ENCODE assay signal across 10 mouse cellular contexts in genomic region chr6:101593782-101594641, GRCm38 (mm10).
DNase-seq lines count a peak whose midpoint lies in the region; ATAC-seq and TF ChIP-seq lines count a peak whose summit lies in the region.
"Had no signal": no experiment of that assay in that cellular context is flagged by ENCODE, and none has a peak within 500 bp of the region (broad histone marks: within the 10 kb centered on the region; RNA-seq: fewer than 3 reads in every experiment).

No protein-coding gene starts in this region.

- no peak for ATAC-seq in hindbrain, postnatal 0 days
- ATAC-seq in hindbrain, embryonic 16.5 days: no peak
- peak; percentile 80 for ATAC-seq in intestine, embryonic 16.5 days

- H3K4me3 ChIP-seq in hindbrain, postnatal 0 days (ENCODE audit: low read length): no peak overlapping the region
- H3K4me3 ChIP-seq in hindbrain, embryonic 16.5 days (ENCODE audit: low read length): no peak overlapping the region
- no peak overlapping the region for H3K4me3 ChIP-seq in intestine, embryonic 16.5 days (ENCODE audit: low read length)
- H3K4me3 ChIP-seq: hindbrain, embryonic 10.5 days had no signal

- H3K9ac ChIP-seq in hindbrain, postnatal 0 days (replicated peaks; ENCODE audit: low read length): no peak overlapping the region
- no peak overlapping the region for H3K9ac ChIP-seq in hindbrain, embryonic 16.5 days (ENCODE audit: low read depth, low read length)
- H3K9ac ChIP-seq in intestine, embryonic 16.5 days (ENCODE audit: low read depth, low read length): no peak overlapping the region
- H3K9ac ChIP-seq: liver, embryonic 14.5 days had no signal

- DNase-seq in hindbrain, postnatal 0 days (ENCODE audit: low spot score): peak; percentile 32
- peak; percentile 54 for DNase-seq in right cerebral cortex, adult 18-20 months
- DNase-seq in right cerebral cortex, postnatal 14 days: no peak
- peak; percentile 30 for DNase-seq in lung, postnatal 25 days (ENCODE audit: low spot score)
- DNase-seq in cerebellum, adult 18-20 months: no peak
- no peak for DNase-seq in MN1 (ENCODE audit: low spot score)

- H3K4me2 ChIP-seq in hindbrain, postnatal 0 days (ENCODE audit: low read depth, low read length): no peak overlapping the region
- H3K4me2 ChIP-seq in hindbrain, embryonic 16.5 days (ENCODE audit: low read length): no peak overlapping the region
- H3K4me2 ChIP-seq in intestine, embryonic 16.5 days (ENCODE audit: low read depth, low read length): no peak overlapping the region

- no peaks in the 10 kb centered on the region for H3K4me1 ChIP-seq in hindbrain, postnatal 0 days (ENCODE audit: insufficient read depth, low read length)
- H3K4me1 ChIP-seq in hindbrain, embryonic 16.5 days (ENCODE audit: control insufficient read depth, insufficient read depth, low read depth, low read length): no peaks in the 10 kb centered on the region
- no peaks in the 10 kb centered on the region for H3K4me1 ChIP-seq in intestine, embryonic 16.5 days (ENCODE audit: control insufficient read depth, insufficient read depth, low read length)
- H3K4me1 ChIP-seq: hindbrain, embryonic 10.5 days had no signal

- no peak overlapping the region for H3K27ac ChIP-seq in hindbrain, postnatal 0 days
- no peak overlapping the region for H3K27ac ChIP-seq in hindbrain, embryonic 16.5 days (ENCODE audit: low read depth, low read length)
- no peak overlapping the region; the same call in 1 of the 2 replicates for H3K27ac ChIP-seq in intestine, embryonic 16.5 days (ENCODE audit: low read length)
- H3K27ac ChIP-seq: hindbrain, embryonic 10.5 days; liver, embryonic 14.5 days had no signal

- 66% methylated on average over 12 of the region's 12 CpGs for WGBS in hindbrain, postnatal 0 days
- WGBS in hindbrain, embryonic 16.5 days: 64% methylated on average over 12 of the region's 12 CpGs
- 54% methylated on average over 12 of the region's 12 CpGs for WGBS in intestine, embryonic 16.5 days

- no peaks in the 10 kb centered on the region for H3K9me3 ChIP-seq in hindbrain, postnatal 0 days (ENCODE audit: low read length)
- H3K9me3 ChIP-seq in hindbrain, embryonic 16.5 days (ENCODE audit: control insufficient read depth, low read length): 0 out of 2 replicates have a peak, but pooled peaks cover 2% of the 10 kb centered on the region
- no peaks in the 10 kb centered on the region for H3K9me3 ChIP-seq in intestine, embryonic 16.5 days (ENCODE audit: control insufficient read depth, low read length)
- H3K9me3 ChIP-seq: hindbrain, embryonic 10.5 days had no signal

- no peaks in the 10 kb centered on the region for H3K36me3 ChIP-seq in hindbrain, postnatal 0 days (ENCODE audit: insufficient read depth, low read length)
- no peaks in the 10 kb centered on the region for H3K36me3 ChIP-seq in hindbrain, embryonic 16.5 days (ENCODE audit: control insufficient read depth, insufficient read depth, low read length)
- H3K36me3 ChIP-seq in intestine, embryonic 16.5 days (ENCODE audit: control insufficient read depth, insufficient read depth, low read length): no peaks in the 10 kb centered on the region
- H3K36me3 ChIP-seq: hindbrain, embryonic 10.5 days had no signal

- H3K27me3 ChIP-seq in hindbrain, postnatal 0 days (ENCODE audit: insufficient read depth, low read length): no peaks in the 10 kb centered on the region
- H3K27me3 ChIP-seq in hindbrain, embryonic 16.5 days (replicated peaks; ENCODE audit: control insufficient read depth, insufficient read depth, low read length): no peaks in the 10 kb centered on the region
- H3K27me3 ChIP-seq in intestine, embryonic 16.5 days (replicated peaks; ENCODE audit: control insufficient read depth, insufficient read depth, low read length): no peaks in the 10 kb centered on the region

- no peak for TF ChIP-seq CTCF in hindbrain, postnatal 0 days (IDR thresholded peaks at IDR 0.05; ENCODE audit: low read depth)

Comparison
In these comparisons a context has a peak if more than half of its experiments do, and no peak if none do; other contexts are left out.
1. DNase-seq: peak in hindbrain, postnatal 0 days (single experiment), right cerebral cortex, adult 18-20 months (single experiment) and lung, postnatal 25 days (single experiment); none in right cerebral cortex, postnatal 14 days (single experiment), cerebellum, adult 18-20 months (0 of 2) and MN1 (single experiment).